Mouse (Mus musculus) cortical plate, adult 2 months (tissue): ENCODE results near the gene 4931409K22Rik. TPM values are rescaled to one million over a fixed set of nuclear protein-coding genes. Genes with fewer than 3 reads are reported as not detected.

ENCODE experiments used
- H3K27ac ChIP-seq: fragments of 200-500 bp; 2 replicates; pipeline ENCODE4 v1.5.1; 2012; ENCODE audit warnings: low read length, control low read depth, inconsistent platforms; ENCODE audit not compliant: insufficient read depth
- H3K4me1 ChIP-seq: fragments of 200-500 bp; 2 replicates; pipeline ENCODE4 v1.6.1; 2011; ENCODE audit warnings: low read length; ENCODE audit not compliant: control insufficient read depth, insufficient read depth
- H3K4me3 ChIP-seq: fragments of 200-500 bp; 2 replicates; pipeline ENCODE4 v1.5.1; 2011; ENCODE audit warnings: mild to moderate bottlenecking, low read length, control low read depth; ENCODE audit not compliant: insufficient read depth
- CTCF ChIP-seq: fragments of 200-500 bp; IDR thresholded peaks from 2 replicates; pipeline ENCODE4 v1.5.1; 2011; ENCODE audit warnings: mild to moderate bottlenecking, control low read depth, low read length; ENCODE audit not compliant: insufficient read depth; ENCODE audit errors: extremely low read depth
- POLR2A ChIP-seq: fragments of 200-500 bp; IDR thresholded peaks from 2 replicates; pipeline ENCODE4 v1.6.1; 2011; ENCODE audit warnings: mild to moderate bottlenecking, low read length, control low read depth; ENCODE audit not compliant: insufficient read depth; ENCODE audit errors: extremely low read depth
- polyA plus RNA-seq: library from polyadenylated mRNA; depleted of rRNA; stranded (reverse); fragments of >200 nt; gene quantifications from 2 replicates; pipeline ENCODE4 v1.2.3, GENCODE M21; 2012

4931409K22Rik gene
- polyA plus RNA-seq, 1 experiment, result 0.04 TPM

DNA sequence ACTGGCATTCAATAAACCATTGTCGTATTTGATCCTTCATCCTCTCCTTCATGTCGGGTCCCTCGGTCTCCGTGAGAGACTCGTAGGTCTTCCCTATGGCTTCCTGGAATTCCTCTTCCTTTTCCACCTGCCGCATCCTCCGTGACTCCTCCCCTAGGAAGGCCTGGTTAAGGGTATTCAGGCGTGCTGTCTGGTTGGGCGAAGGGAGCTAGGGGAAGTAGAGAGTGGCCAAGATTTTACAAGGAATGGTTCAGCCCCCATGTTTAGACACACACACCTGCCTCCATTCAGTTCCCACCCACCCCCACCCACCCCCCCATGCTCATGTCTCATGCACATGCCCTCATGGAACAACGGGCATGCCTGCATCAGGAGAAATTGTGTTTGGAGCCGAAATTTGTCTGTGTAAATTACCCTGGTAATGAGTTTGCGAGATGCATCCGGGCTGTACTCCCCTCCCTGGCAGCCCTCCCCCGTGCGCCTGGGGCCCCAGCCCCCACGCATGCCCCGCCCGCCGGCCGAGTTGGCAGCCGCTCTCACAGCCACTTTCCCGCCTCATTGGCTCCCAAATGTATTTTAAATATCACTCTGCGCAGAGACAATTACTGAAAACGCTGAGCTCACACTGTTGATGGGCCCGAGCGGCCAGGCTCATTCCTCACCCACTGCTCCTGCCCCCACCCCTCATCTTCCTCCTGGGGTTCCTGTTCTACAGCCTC lies 5.9 kb downstream of the 4931409K22Rik start:
- H3K4me1 ChIP-seq, result peaks cover 4% of the 10 kb centered on the region
- TF ChIP-seq POLR2A, result no peak
- TF ChIP-seq CTCF, result no peak
- no peak overlapping the region for H3K4me3 ChIP-seq
- H3K27ac ChIP-seq, result no peak overlapping the region

DNA sequence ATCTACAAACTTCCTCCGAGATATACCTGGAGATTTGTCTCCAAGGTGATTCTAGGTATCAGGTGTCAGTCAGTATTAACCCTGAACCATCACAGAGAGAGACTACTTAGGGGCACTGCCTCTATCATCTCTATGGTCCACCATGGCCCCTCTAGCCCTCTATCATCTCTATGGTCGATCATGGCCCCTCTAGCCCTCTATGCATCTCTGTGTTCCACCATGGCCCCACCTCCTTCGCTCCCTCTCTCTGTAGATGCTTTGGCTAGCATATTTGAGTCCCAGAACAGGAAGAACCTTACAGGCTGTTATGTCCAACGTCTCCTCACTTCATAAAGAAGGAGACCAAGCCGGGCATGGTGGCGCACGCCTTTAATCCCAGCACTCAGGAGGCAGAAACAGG lies 14.0 kb downstream of the 4931409K22Rik start:
- Histone ChIP-seq H3K4me3 (no peak overlapping the region), H3K27ac (no peak overlapping the region), H3K4me1 (peaks cover 2% of the 10 kb centered on the region; the same call in 1 of the 2 replicates)
- TF ChIP-seq POLR2A, result no peak

DNA sequence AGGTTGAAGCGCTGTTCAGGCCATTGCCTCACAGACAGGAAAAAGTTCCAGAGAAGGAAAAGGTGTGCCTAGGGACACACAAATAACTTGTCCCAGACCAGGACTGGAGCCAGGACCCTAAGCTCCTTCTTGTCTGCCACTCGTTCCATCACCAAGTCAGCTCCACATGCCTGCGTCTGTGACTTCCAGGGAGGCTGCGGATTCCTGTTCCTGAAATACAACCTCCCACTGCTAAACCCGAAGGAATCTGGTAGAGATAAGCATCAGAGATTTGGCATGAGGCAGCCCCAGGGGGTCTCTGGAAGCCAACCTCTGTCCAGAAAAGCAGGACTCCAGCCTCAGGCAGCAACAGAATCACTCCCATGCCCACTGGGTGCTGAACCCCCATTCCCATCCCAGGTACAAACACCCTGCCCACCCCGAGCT lies 15.5 kb downstream of the 4931409K22Rik start:
- H3K4me1 ChIP-seq, result peaks cover 2% of the 10 kb centered on the region; the same call in 1 of the 2 replicates
- no peak overlapping the region for H3K27ac ChIP-seq
- no peak overlapping the region for H3K4me3 ChIP-seq
- TF ChIP-seq POLR2A, result no peak
- no peak for TF ChIP-seq CTCF

DNA sequence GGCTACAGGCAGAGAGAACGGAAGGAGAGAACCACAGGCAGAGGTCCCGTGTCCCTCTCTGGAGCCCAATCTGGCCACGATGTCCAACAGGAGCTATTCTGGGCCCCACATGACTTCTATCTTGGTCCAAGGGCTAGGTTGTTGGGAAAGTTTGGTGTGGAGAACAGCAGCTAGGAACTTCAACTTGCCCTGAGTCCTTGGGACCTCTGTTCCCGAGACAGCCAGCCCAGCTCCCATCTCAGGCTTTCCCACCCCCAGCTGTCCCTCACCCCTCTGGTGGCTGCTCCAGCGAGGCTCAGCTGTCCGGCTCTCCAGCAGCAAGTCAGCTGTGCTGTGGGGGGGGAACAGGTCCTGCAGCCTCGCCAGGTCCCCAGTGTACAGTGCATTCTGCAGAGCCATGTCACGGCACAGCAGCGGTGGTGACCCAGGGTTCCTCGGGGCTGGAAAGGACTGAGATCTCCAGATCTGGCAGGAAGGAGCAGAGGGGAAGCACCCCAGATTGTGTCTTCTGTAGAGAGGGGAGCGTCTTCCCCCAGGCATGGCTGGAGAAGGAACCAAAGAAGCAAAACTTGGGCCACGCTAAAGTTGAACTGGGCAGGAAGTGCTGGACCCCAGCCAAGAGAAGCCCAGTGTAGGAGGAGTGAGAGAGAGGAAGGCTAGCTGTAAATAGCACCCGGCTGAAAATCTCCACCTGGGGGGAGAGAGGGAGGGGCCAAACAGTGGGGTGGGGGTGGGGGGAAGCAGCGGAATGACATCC lies 16.0 kb downstream of the 4931409K22Rik start, which contains the start of gene Asb10:
Gene Asb10 (minus strand): TSS at position 592 of the 757 bp plus-strand sequence.
- H3K4me1 ChIP-seq, result peaks cover 2% of the 10 kb centered on the region; the same call in 1 of the 2 replicates
- H3K4me3 ChIP-seq, result no peak within 1 kb of the TSS
- H3K27ac ChIP-seq, result no peak within 1 kb of the TSS
- TF ChIP-seq CTCF (no peak), POLR2A (no peak)

DNA sequence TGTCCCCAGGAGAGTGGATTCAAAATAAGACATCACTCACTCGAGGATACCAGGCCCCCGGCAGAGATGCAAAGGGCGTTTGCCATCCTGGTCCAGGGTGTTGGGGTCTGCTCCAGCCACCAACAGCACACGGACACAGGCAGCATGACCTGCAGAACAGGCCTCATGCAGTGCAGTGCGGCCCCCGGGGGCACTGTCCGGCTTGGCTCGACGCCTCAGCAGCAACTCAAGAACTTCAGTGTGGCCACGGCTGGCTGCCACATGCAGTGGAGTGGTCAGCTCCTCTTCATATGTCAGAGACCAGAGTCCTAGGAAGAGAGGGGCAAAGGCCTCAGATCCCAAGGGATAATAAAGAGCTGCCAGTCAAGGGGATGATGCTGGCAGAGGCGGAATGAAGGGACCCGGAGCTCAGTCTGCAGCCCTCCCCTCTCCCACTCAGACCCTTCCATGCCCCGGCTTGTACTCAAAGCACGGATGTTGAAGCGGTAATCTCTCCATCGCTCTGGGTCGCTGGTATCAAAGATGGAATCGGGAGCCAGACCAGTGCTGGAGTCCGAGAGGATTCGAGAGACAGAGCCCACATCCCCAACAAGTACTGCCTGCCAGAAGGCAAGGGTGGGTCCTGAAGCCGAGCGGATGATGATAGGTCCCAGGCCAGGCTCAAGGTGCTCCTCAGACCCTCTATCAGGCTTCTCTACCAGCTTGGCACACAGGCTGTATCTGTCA lies 16.9 kb downstream of the 4931409K22Rik start:
- TF ChIP-seq POLR2A (no peak), CTCF (no peak)
- H3K27ac ChIP-seq, result no peak overlapping the region
- H3K4me3 ChIP-seq, result no peak overlapping the region
- peaks cover 2% of the 10 kb centered on the region; the same call in 1 of the 2 replicates for H3K4me1 ChIP-seq

DNA sequence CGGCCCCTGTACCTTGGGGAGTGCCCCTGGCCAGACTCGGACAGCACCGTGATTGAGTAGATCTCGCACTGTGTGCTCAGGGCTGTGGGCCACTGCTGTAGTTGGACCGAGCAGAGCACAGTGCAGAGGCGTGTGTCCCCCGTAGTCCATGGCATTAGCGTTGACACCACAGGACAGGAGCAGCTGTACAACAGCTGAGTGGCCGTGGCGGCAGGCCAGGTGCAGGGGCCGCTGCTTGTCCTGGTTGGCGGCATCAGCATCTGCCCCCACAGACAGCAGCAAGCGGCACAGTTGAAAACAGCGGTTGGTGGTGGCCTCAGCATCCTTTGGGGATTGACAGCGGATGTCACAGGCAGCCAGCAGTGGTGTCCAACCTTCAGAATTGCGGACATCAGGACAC lies 19.0 kb downstream of the 4931409K22Rik start:
- TF ChIP-seq POLR2A (no peak), CTCF (no peak)
- Histone ChIP-seq H3K27ac (no peak overlapping the region), H3K4me1 (peaks cover 2% of the 10 kb centered on the region; the same call in 1 of the 2 replicates), H3K4me3 (no peak overlapping the region)

DNA sequence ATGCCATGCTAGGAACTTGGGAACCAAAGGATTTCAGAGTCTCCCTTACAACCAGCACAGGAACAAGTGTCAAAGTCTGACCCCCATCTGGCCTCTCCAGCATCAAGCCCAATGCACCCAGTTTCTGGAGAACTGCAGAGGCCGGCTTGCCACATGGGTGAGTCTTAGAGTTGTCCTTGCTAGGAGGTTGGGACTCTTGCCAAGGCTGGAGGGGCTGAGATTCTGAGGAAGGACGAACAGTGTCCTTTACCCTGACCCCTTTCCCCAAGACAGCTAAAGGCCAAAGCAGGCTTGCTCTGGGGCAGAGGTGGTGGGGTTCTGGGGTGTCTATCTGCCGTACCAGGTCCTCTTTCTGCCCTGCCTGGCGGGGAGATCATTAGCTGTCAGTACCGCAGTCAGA lies 20.1 kb downstream of the 4931409K22Rik start:
- peaks cover 2% of the 10 kb centered on the region; the same call in 1 of the 2 replicates for H3K4me1 ChIP-seq
- no peak overlapping the region for H3K27ac ChIP-seq
- no peak for TF ChIP-seq CTCF
- no peak for TF ChIP-seq POLR2A
- no peak overlapping the region for H3K4me3 ChIP-seq

DNA sequence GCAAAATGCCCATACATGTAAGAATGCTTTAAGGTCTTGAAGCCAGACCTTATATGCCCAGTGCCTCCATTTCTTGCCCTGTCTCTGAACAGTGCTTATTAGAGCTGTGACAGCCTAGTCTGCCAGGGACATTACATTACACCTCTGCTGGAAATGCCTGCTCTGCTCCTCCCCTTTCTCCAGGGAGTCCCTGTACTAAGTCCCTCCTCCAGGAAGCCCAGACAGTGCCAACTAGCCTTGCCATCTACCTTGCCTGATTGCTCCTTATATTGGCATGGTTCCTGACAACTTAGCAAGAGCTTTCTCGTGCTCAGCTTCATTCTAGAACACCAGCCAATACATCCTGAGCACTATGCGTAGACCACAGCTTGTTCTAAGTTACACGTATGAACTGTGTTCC lies 20.9 kb downstream of the 4931409K22Rik start:
- TF ChIP-seq CTCF (no peak), POLR2A (no peak)
- Histone ChIP-seq H3K27ac (no peak overlapping the region), H3K4me3 (no peak overlapping the region), H3K4me1 (no peaks in the 10 kb centered on the region)

DNA sequence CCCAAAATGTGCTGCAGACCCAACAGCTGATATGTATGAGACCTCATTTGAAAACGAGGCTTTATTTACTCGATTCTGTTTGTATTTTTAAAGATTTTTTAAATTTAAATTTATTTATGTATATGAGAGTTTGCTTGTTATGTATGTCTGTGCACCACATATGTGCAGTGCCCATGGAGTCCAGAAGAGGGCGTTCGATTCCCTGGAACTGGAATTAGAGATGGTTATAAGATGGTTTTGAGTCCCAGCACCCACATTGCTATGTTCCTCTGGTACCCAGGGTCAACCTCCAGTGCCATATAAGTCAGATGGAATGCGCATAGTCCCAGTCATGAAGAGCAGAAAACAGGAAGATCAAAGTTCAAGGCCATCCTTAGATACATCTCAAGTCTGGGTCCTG lies 22.3 kb downstream of the 4931409K22Rik start:
- TF ChIP-seq CTCF (no peak), POLR2A (no peak)
- Histone ChIP-seq H3K27ac (no peak overlapping the region), H3K4me3 (no peak overlapping the region), H3K4me1 (no peaks in the 10 kb centered on the region)

DNA sequence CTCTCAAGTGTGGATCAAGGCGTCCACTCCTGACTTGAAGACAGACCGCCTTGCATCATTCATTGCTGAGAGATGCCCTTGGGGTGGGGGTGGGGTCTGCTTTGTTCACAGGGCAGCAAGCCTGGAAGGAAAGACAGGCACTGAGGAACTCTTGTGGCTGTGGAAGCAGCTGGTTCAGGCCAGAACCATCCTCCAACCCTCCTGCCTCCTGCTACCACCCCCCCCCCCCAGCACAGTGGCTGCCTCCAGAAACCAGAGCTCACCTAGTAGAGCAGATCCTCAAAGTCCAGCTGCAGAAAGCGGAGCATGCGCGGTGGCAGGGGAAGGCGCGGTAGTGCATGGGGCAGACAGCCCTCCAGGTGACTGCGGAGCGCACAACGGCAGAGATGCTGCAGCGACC lies 23.2 kb downstream of the 4931409K22Rik start:
- H3K4me1 ChIP-seq, result no peaks in the 10 kb centered on the region
- H3K27ac ChIP-seq, result no peak overlapping the region
- no peak overlapping the region for H3K4me3 ChIP-seq
- no peak for TF ChIP-seq CTCF
- TF ChIP-seq POLR2A, result no peak
